Mouse (Mus musculus): Measurements from ENCODE around the gene Tff2.

The Tff2 gene

DNA sequence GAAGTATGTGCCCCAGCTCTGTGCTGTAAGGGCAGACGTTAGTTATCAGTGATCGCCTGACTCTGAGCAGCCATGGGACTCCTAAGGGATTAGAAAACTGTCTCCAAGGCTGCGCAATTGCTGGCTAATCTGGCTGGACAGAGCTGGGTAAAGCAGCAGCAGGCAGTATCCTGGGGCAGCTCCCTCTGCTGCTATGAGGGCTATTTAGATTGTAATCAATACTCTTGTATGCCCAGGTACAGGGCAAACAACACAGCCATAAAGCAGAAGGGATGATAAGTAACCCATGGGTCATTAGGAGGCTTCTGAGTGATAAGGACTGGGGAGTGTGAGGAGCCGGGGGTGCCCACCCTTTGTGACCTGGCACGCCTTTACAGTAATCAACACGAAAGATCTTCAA lies 9.2 kb downstream of the Tff2 start:
- DNase-seq = no peak

DNA sequence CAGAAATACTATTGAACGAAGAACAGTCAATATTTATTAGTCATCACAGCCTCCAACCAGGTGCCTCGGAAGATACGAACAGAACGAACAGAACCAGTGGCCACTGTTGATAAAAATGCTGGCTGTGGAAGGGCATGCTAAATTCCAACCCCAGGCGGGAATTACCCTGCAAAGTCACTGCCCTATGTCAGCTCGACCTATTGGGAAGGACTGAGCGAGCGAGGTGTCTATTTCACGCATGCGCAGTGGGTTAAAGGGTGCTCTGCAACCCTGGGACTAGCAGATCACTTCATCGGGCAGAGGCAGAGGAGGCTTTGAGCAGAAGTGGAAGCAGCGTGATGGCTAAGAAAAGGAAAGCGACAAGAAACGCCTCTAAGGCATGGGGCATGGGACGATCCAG lies 10.3 kb downstream of the Tff2 start:
- DNase-seq = no peak

DNA sequence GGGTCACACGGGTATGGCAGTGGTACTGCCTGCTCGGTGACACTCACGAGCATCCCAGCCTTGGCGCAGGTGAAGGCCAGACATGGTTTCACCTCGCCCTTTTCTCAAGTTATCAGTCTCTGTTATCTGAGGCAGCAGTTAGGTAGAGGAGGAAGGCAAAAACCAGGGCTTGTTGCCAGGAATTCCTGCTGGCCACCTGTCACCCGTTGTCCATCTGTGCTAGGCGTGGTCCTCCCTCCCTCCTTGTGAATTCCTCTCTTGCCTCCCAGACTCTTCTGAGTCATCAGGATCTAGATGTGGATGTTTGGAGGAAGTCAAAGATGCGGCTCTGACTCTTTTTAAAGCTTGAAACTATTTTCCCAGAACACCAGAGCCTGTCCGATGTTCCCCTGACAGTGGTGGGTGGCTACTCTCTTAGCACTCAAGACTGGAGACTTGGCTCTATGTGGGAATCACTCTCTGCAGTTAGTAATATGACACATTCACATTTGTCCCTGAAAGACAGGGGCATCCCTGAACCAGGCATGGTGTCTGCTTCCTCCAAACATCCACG lies 12.7 kb downstream of the Tff2 start:
- DNase-seq = peak; percentile 95

DNA sequence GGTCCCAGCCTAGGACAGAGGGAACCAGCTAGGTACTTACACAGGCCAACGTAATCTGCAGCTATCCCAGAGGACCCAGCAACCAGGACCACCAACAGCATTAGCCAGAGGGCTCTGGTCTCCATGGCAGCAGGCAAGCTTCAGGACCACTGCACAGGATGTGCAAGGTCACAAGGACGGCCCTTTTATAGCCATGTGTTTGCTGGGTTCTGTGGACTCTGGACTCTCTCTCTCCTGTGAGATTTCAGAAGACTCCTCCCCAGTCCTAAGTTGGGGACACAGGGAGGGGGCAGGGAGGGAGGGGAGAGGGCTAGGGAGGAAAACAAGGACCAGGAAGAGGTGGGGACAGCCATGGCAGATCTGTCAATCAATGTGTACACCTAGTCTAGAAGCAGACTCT lies 14.6 kb downstream of the Tff2 start, which contains the start of gene Tff3:
Tff3 (minus strand) TSS at position 195 of the 400 bp plus-strand sequence.
- DNase-seq = no peak

DNA sequence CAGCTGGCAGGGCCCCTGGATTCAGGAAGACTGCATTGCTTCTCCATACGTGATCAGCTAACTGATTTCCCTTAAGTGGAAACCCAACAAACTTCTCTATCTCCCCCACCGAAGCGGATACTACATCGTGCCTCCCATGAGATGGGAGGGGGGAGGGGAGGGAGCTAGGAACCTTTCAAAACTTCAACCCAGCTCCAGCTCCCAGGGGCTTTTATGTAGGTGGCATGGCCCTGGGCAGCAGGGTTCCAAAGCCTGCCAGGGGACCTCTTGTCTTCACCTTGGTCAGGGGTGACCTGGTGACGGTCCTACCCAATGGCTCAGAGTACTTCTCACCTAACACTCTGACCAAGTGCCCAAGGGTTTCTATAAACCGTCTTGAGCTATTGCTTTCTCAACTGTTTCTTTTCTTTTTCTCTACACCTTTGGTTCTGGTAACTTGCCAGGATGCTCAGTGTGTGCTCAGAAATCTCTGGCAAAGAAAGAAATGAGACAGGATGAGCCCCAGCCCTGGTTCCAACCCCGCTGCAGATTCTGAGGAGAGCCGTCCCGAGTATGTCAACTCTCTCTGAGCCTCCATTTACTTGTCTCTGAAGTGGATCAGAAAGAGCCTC lies 15.3 kb downstream of the Tff2 start:
- peak; percentile 66 for DNase-seq

DNA sequence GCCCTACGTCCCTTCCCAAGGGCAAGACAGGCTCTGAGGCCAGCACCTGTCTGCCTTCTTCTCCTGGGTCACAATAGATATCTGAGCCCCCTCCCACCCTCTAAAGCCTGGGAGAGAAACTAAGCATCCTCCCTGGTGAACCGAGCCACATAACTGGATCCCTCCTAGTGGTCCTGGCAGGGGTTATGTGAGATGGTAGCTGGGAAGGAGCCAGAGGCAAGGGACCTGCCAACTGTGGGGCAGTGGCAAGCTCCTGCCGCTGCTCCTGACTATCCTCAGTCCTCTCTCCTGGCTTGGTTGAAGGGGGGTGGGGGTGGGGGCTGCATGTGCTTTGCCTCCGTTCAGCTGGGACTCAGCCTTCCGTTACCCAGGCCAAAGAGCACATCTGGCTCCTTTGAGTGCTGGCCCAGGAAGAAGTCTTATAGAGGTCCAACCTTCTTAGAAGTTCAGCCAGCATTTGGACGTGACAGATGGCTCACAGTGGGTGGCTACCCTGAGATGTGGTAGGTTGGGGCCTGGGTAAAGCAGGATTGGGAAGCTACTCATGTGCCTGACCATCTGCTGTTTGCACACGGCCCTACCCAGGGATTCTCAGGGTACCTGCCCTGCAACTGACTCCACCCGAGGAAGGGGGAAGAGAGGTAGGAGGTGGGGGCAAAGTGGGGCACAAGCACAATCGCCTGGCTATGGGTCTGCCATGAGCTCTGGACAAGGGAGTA lies 18.4 kb downstream of the Tff2 start:
- peak; percentile 98 for DNase-seq

DNA sequence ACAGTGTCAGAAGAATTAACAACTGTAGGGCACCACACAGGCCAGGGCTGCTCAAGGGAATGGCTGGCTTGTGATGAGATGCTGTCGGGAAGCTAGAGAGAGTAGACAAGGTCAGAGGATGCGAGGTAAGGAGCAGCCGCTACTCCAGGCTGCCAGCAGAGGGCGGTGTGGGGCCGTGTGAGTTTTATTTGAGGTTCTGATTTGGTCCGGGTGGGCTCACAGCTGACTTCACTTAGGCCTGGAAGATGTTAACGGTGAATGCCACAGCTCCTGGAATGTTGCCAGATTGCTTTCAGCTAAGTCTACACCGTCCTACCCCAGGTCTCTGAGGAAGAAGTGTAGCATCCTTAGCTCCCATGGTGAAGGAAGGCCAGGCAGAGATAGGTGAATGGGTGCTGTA lies 22.1 kb downstream of the Tff2 start:
- DNase-seq = peak; percentile 72

DNA sequence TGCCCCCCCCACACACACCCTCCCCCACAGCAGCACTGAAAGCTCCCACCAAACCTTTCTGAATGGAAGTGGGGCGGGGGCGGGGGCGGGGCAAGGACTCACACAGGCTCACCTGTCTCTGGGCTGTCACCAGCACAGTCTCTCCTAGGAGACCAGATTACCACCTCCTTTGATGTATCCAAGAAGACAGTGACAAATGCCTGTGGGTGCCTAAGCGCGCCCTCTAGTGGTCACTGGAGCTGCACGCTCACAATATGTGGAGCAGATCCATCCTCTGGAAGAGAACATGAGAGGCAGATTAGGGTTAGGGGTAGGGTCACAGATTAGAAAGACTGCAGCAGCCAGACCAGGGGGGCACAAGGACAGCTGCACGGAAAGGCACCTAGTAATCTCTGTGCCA lies 24.7 kb downstream of the Tff2 start:
- peak; percentile 77 for DNase-seq

DNA sequence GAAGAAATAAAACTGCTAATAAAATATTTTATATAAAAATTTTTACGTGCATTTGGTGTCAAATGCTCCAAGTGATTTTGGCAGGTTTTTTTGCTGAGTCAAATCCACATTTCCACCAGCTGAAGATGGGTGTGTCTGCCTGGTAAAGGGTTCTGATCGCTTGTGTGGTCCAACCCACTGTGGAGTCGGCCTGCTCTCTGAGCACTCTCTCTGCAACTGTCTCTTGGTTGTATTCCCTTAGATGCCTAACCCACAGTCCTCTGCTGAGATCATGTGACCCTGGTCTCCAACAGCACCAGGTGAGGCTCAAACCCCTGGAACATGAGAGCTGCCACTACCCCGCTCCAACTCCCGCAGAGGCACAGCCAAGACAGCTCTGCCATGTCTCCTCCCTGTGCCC lies 26.1 kb downstream of the Tff2 start:
- DNase-seq = no peak

DNA sequence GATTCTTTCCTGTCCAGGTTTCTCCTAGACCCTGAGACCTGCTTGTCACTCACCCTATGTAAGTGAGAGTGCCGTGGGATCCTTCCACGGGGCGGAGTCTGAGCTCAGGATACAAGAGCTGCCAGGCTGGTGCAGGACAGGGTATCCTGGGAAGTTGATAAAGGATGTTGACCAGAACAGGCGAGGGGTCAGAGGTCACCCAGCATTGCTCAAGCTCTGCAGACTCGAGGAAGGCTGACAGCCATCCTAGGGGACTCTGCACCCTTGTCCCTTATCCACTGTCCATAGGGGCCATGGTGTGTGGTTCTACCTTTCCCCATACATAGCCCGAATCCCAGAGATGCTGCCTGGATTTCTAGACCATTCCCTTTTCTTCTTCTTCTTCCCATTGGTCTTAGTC lies 28.0 kb downstream of the Tff2 start:
- no peak for DNase-seq

DNA sequence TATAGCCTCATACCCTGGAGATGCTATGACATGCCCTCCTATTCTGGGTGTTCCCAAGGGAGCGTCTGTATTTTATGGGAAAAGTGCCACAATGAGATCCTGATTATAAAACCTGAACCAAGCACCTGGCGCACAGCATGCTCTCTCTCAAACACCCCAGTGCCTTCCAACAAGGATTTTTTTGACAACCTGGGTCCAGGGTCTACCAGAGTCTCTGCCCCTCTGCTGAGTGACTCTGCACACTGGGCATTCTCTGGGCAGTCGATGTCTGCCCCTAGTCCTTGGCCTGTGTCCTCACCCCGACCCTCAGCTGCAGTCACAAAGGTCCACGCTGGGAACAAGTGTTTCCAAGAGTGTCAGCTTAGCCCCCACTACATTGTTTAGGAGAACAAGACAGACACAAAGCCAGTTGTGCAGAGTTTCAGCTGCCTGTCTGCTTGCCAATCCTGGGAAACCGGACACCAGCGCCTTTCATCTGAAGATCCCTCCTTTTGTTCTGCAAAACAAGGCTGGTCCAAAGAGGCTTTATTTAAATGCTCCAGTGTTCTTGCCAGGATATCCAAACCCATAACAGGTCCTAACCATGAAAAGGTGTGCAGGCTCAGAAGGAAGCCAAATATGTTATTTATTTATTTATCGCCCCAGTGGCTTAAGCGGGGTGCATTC lies 30.8 kb downstream of the Tff2 start:
- no peak for DNase-seq

DNA sequence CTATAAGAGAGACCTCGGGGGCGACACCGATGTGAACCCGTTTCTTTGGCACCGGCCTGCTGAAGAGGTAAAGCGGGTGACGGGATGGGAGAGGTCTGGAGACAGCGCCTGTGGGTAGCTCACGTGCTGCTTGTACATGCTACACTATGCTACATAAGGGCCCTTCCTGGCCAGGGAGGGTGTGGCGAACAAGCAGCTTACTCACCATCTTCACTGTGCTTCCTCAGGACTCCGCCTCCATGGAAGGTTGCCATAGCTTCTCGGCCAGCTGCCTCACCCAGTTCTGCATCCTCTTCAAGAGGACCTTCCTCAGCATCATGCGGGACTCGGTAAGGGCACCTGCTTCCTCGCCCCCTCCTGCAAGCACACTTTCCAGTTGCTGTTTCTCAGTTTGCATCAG lies 35.7 kb downstream of the Tff2 start:
- DNase-seq = no peak

DNA sequence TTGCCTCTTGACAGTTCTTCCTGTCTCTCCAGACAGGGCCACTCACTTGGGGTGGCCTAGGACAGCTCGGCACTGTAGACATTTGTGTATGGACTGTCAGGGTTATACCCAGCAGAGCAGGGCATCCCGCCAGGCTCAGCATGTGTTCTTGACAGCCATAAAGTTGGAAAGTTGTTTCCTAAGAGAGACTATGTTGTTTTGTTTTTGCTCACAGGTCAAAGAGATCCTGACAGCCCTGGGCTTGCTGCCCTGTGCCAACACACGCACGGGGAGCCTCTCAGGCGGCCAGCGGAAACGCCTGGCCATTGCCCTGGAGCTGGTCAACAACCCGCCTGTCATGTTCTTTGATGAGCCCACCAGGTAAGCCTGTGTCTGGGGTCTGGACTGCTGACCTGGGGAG lies 40.3 kb downstream of the Tff2 start:
- DNase-seq = no peak

DNA sequence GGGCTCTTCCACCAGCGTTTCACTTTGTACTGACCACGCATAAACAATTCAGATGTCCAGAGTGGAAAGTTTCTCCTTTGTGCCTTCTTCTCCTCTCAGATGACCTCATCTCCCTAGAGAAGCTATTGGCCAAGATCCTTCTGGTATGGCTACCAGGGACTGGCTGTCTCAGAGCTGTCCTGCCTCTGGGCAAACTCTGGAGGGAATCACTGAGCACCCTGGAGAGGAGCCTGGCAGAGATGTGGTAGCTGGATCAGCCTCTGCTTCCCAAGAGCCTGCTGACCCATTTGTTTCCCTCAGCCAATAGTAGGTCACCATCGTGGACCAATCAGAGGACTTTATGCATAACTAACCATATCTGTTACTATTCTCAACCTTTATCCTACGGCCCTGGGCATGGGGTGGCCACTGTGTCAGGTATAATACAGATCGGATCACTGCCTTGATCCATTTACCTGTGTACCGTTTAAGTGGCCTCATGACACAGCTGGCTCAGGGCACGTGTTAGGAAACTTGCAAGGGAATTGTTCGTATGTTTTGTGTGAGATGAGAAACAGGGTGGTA lies 41.0 kb downstream of the Tff2 start:
- no peak for DNase-seq

DNA sequence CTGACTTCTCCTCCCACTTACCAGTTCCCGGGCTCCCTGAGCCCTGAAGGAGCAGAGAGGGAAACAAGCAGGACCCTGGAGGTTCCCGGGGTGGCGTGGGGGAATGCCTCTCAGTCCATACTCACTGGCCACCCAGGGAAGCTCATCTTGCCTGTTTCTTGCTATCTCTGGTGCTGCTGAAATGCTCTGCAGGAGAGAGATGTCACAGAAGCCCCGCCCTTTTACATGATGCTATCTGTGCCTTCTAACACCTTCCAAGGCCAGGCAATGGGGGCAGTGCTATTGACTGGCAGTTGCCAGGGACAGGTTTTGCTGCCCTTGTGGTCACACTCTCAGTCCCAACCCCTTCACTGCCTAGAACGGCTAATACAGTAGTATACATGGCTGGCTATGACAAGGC lies 45.3 kb downstream of the Tff2 start:
- DNase-seq = no peak

DNA sequence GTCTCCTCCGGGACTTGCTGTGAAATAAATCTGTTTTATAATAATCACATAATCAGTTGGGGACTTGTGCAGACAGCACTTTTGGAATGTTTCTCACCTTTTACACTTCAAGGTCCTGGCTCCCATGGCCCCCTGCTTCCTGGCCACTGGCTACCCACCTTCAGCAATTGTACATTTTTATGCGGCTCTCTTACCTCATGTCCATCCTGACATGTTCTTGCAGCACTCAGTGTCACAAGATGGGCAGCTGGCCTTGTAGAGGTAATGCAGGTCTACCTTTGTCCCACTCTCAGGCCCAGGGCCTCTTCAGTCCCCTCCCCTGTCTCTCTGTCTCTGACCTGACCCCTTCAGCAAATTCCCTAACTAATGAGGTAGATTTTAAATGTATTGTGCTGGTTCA lies 47.2 kb downstream of the Tff2 start:
- DNase-seq = no peak

DNA sequence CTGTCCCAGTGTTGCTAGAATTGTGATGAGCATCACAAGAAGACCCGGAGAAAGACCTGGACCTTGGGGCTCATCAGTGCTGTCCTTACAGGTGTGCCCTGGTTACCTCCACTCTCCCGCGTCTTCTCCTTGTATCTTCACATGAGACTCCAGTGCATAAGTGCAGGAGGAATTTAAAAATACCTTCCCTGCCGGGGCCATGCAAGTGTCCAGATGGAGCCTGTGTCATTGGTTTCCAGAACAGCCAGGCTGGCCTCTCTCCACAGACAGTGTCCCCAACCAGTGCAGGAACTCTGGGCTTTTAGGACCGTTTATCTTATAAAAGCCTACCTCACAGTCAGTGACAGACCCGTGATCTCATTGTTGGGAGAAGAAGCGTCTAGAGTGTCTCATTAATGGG lies 48.5 kb downstream of the Tff2 start:
- DNase-seq = peak; percentile 42

DNA sequence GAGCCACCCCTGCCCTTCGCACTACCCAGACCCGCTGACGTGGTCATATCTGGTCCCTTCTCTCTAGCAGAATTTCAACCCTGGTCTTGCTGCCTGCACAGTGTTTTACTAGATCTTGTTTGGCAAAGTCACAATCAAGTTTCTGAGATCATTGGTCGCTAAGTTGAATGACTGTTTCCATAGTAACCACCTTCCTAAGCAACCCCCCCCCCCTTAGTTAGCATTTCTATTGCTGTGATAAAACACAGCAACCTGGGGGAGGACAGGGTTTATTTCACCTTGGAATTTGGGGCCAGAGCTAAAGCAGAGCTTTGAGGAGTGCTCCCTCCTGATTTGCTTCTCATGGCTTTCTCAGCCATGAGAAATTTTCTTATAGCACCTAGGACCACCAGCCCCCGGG lies 49.3 kb downstream of the Tff2 start:
- DNase-seq = no peak
